Mouse (Mus musculus): ENCODE measurements around the gene Nipsnap3a.

- no peak for TF ChIP-seq CTCF (IDR thresholded peaks at IDR 0.05; ENCODE audit: insufficient read depth, low read length)
- peak; percentile 74; the same call in 1 of the 2 replicates for TF ChIP-seq POLR2A (IDR thresholded peaks at IDR 0.05; ENCODE audit: borderline replicate concordance, extremely low read depth, low read depth, low read length)
These were observed 22.8 kb downstream of the Nipsnap3a start, which contains the start of gene Nipsnap3b for GRCm38 (mm10) chr4:53011732-53012361.

Measured in lung, adult 2 months (tissue).